Mouse (Mus musculus): Measurements from ENCODE around the gene Lgals7.
"Not testable (repeated sequence)": the region's sequence is repeated elsewhere in the genome, so short reads cannot be mapped to it uniquely, and the experiment has no call there.

The Lgals7 gene

GRCm38 (mm10) chr7:28877155-28877554 is 13.5 kb downstream of the Lgals7 start:
- no peak for DNase-seq (ENCODE audit: low spot score in 2 of 2)

GRCm38 (mm10) chr7:28877856-28878255 is 14.2 kb downstream of the Lgals7 start:
- no peak for DNase-seq (ENCODE audit: low spot score in 2 of 2)

GRCm38 (mm10) chr7:28879606-28880005 is 16.0 kb downstream of the Lgals7 start:
- DNase-seq (ENCODE audit: low spot score in 2 of 2), result no peak

- no peak for DNase-seq (ENCODE audit: low spot score in 2 of 2)
Observed at GRCm38 (mm10) chr7:28880554-28880953, 16.9 kb downstream of the Lgals7 start.

GRCm38 (mm10) chr7:28881199-28881598 is 17.5 kb downstream of the Lgals7 start, which contains the start of gene Capn12:
Capn12 (plus strand) TSS chr7:28881422.
- no peak for DNase-seq (ENCODE audit: low spot score in 2 of 2)

DNA sequence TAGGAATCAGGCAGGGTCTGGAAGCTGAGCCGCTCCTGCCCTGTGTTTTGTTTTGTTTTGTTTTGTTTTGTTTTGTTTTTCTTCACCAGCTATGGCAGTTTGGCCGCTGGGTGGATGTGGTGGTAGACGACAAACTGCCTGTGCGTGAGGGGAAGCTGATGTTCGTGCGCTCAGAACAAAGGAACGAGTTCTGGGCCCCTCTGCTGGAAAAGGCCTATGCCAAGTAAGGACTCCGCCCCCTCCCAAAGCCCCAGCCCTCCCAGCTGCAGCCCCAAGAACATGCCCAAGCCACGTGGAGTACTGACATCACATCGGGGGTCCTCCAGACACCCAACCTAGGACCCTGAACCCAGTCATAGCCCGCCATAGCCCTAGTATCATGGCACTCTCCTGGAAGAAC is 19.4 kb downstream of the Lgals7 start:
- no peak for DNase-seq (ENCODE audit: low spot score in 2 of 2)

DNA sequence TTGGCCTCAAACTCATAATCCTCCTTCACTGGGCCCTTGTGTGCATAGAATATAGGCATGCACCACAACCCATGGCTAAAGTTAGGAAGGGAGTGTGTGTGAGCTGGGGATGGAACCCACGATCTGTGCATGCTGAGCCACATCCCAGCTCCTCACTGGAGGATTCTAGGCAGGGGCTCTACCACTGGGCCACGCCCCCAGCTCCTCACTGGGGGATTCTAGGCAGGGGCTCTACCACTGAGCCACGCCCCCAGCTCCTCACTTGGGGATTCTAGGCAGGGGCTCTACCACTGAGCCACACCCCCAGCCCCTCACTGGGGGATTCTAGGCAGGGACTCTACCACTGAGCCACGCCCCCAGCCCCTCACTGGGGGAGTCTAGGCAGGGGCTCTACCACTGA is 20.1 kb downstream of the Lgals7 start:
- DNase-seq (ENCODE audit: low spot score in 2 of 2), result not testable (repeated sequence)

DNA sequence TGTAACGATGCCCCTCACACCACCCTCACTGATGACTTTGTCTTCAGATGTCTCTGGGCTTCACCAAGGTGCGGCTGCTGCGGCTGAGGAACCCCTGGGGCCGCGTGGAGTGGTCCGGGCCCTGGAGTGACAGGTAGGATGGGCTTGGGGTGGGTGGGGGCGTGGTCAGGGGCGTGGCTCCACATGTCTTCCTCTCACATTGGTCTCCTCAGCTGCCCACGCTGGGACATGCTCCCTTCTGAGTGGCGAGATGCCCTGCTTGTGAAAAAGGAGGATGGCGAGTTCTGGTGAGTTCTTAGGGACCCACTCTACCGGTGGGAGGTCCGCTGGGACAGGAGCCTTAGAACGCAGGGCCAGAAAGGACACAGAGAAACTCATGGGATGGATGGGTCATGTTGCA is 22.8 kb downstream of the Lgals7 start:
- DNase-seq (ENCODE audit: low spot score in 2 of 2), result no peak

DNA sequence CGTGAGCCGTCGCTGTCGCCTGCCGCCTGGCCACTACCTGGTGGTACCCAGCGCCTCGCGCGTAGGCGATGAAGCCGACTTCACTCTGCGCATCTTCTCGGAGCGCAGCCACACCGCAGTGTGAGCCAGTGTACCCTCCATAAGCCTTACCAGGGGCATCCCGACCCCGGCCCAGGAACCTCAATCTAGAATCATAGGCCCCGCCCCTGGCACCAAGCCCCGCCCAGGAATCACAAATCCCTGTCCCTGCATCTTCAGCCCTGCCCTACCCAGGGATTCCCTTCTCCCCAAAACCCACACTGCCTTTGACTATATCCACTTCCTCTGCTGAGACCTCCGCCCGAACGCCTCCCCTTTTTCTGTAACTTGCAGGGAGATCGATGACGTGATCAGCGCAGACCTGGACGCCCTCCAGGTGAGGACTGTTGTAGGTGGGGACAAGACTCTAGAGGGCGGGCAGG is 25.1 kb downstream of the Lgals7 start:
- DNase-seq (ENCODE audit: low spot score in 2 of 2), result no peak

DNA sequence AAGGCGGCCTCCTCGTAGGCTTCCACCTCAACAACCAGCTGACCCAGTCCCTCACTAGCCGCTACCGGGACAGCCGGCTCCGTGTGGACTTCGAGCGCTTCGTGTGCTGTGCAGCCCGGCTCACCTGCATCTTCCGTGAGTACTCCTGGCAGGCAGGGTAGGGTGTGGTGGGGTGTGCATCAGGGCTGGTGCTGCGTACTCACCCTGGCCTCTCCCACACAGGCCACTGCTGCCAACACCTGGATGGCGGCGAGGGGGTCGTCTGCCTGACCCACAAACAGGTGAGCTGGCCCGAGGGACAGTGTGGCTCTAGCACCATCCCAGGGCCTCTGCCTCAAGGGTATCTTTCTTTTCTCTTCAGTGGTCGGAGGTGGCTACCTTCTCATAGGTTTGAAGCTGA is 28.9 kb downstream of the Lgals7 start:
- no peak for DNase-seq (ENCODE audit: low spot score in 2 of 2)

GRCm38 (mm10) chr7:28893643-28894265 is 30.1 kb downstream of the Lgals7 start:
- no peak for DNase-seq (ENCODE audit: low spot score in 2 of 2)

DNA sequence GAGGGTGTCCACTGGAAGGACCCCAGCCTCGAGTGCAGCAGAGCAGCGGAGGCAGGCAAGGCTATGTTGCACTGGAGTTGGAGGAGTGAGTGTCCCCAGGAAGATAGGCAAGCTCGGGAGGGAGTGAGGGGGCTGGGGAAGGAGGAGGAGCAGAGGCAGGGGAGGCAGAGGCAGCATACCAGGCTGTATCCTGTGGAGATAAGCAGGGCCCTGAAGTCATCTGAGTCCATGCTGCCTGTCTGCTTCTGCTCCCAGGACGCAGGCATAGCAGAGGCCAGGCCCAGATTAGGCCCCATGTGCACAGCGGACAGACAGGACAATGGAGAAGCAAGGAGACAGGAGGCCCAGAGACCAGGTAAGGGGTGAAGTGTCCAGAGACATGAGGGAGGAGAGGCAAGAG is 31.3 kb downstream of the Lgals7 start:
- DNase-seq (ENCODE audit: low spot score in 2 of 2), result no peak

GRCm38 (mm10) chr7:28897661-28898060 is 34.0 kb downstream of the Lgals7 start:
- no peak for DNase-seq (ENCODE audit: low spot score in 2 of 2)

DNA sequence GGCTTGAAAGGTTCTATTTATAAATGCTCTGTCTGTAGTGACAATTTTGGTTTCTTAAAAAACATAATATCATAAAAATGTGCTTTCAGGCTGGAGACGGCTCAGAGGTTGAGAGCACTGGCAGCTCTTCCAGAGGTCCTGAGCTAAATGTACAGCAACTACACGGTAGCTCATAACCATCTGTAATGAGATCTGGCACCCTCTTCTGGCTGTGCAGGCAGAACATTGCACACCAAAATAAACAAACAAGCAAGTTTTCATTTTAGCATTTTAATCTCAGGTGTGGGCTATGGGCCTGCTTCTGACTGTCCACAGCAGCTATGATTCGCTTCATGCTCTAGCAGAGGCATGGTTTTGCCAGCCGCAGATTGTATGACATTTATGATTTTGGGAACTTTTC is 36.3 kb downstream of the Lgals7 start:
- DNase-seq (ENCODE audit: low spot score in 2 of 2), result no peak

DNA sequence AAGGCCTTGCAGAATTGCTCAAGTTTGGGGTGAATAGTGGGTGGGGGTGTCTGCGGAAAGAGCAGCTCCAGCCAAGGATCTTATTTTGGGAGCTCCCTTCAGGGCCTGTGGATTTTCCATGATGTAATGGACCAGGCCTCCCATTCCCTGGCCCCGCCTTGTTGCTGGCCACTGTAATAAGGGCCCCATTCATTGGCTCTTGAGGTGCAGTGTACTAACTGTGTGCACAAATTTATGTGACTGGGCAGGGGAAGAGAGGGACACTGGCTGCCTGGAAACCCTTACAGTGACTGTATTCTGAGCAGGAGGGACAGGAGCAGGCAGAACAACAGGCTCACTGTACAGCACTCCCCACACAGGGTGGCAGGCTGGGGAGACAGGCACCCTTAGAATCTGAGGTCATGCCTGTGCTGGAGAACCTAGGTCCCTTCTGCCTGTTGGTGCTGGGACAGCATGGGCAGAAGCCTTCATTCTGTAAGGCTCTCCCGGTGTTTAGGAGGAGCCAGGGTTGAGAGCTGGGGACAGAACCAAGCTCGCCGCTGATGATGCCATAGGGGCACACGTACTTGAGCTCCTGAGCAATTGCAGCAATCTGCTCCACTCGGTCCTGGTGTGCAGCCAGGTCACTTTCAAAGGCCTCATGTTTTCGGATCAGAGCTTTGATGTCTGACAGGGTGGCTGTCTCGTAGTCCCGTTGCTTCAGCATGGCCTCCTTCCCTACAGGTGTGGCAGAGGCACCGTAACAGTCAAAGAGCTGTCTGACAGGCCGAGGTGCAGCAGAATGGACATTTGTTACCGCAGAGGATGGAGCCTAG is 37.9 kb downstream of the Lgals7 start:
- DNase-seq (ENCODE audit: low spot score in 2 of 2), result no peak

GRCm38 (mm10) chr7:28902180-28902579 is 38.5 kb downstream of the Lgals7 start:
- no peak for DNase-seq (ENCODE audit: low spot score in 2 of 2)

- DNase-seq (ENCODE audit: low spot score in 2 of 2), result peak in 1 of 2 experiments; percentile 17
Observed at GRCm38 (mm10) chr7:28902809-28903208, 39.2 kb downstream of the Lgals7 start.

GRCm38 (mm10) chr7:28903778-28904177 is 40.1 kb downstream of the Lgals7 start:
- DNase-seq (ENCODE audit: low spot score in 2 of 2), result no peak

GRCm38 (mm10) chr7:28907195-28907594 is 43.5 kb downstream of the Lgals7 start:
- DNase-seq (ENCODE audit: low spot score in 2 of 2), result no peak

- DNase-seq (ENCODE audit: low spot score in 2 of 2), result no peak
Observed at GRCm38 (mm10) chr7:28911632-28912031, 48.0 kb downstream of the Lgals7 start.

GRCm38 (mm10) chr7:28913171-28913570 is 49.5 kb downstream of the Lgals7 start:
- no peak for DNase-seq (ENCODE audit: low spot score in 2 of 2)

All from urinary bladder, postnatal 4 days (tissue).